Mouse (Mus musculus): Measurements from ENCODE around the gene Cpt1a.

GRCm38 (mm10) chr19:3434641-3435040 lies 112.5 kb downstream of the Cpt1a start:
- TF ChIP-seq CTCF (IDR thresholded peaks at IDR 0.05; ENCODE audit: low read depth): no peak
- no peak for TF ChIP-seq EP300 (optimal IDR thresholded peaks at IDR 0.05)

All from stomach, postnatal 0 days (tissue).